Mouse (Mus musculus): ENCODE data around the gene Junb. TPM values are rescaled to one million over a fixed set of nuclear protein-coding genes. Genes with fewer than 3 reads are reported as not detected.
A peak's percentile ranks its signal among the peaks of the same experiment; 100 is the strongest.

Junb gene
- polyA plus RNA-seq, 1 experiment from 2014 or later: 7.6 TPM

DNA sequence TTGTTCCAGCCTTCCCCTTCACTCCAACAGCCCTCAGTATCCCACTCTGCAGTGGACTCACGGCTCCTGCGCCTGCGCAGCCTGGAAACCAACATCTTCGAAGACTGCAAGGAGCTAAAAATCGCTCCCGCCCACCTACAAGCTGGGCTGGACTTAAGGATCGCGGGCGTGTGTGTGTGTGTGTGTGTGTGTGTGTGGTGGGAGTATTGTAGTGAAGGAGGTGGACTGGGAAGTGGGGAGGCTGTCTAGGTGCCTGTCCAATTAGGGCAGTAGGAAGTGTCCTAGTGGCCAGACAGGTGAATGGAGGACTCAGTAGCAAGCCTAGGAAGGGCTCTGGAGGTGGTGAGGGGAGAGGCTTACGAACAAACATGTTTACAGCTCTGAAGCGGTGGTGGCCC, 33.3 kb downstream of the Junb start:
- H3K9me3 ChIP-seq: no peaks in the 10 kb centered on the region
- H3K36me3 ChIP-seq: no peaks in the 10 kb centered on the region
- H3K4me3 ChIP-seq: peak overlapping the region; percentile 63
- H3K27ac ChIP-seq (replicated peaks): peak overlapping the region; percentile 46; the same call in 1 of the 2 replicates
- H3K9ac ChIP-seq (replicated peaks): peak overlapping the region; percentile 70
- peaks cover 29% of the 10 kb centered on the region for H3K4me1 ChIP-seq
- H3K4me2 ChIP-seq (replicated peaks): peak overlapping the region; percentile 78
- 2% methylated on average over 11 of the region's 11 CpGs for WGBS
- H3K27me3 ChIP-seq: peaks cover 46% of the 10 kb centered on the region
- peak; percentile 60 for ATAC-seq (replicated peaks)

DNA sequence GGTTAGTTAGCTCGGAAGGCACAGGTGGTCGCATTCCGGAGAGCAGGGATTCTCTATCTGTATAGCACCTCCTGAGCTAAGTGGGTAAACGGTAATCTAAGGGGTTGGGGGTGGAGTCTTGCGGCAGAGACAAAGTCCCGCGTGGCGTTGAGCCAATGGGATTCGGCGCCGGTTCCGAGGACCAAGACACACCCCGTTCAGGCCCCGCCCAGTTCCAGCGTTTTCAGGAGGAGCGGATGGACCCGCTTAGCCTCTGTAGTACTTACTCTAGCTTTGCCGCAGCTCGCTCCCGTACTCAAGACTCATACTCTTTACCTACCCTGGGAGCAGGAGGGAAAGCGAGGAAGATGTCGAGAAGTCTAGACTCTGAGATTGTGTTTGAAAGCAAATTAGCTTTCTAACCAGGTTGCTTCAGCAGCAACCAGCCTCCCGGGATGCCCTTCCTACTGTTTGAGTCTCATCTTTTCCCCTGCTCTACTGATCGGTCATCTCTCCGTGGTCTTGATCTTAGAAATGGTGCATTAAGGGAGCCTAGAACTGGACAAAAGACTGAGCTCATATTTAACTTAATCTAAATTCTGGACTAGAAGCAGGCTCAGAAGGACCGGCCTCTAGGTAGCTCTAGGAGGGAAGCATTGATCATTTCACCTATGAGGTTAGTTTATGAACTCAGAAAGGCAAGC, 33.9 kb downstream of the Junb start:
- H3K4me3 ChIP-seq: peak overlapping the region; percentile 63
- H3K4me1 ChIP-seq: peaks cover 29% of the 10 kb centered on the region
- H3K27ac ChIP-seq (replicated peaks): no peak overlapping the region
- H3K9ac ChIP-seq (replicated peaks): peak overlapping the region; percentile 70; the same call in 1 of the 2 replicates
- peak overlapping the region; percentile 78 for H3K4me2 ChIP-seq (replicated peaks)
- peak; percentile 19; the same call in 1 of the 2 replicates for ATAC-seq (replicated peaks)
- H3K27me3 ChIP-seq: peaks cover 40% of the 10 kb centered on the region
- under 1% methylated on average over 26 of the region's 26 CpGs for WGBS
- no peaks in the 10 kb centered on the region for H3K36me3 ChIP-seq
- no peaks in the 10 kb centered on the region for H3K9me3 ChIP-seq

DNA sequence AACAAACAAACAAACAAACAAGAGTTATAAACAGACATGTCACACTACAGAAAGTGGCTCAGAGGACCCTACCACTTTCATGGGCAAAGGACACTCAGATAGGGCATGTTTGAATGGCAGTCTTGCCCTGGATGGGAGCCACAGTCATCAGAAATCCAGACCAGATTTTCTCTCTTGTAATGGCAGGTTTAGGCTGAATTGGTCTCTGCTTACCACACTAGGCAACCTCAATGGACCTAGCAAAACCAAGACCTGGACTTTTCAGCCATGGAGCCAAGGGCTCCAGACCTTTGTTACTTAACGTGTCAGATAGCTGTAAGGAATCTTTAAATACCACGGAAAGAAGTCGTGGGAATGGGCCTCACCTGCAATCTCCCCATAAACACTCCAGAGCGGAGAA, 34.8 kb downstream of the Junb start:
- H3K9me3 ChIP-seq: no peaks in the 10 kb centered on the region
- H3K36me3 ChIP-seq: no peaks in the 10 kb centered on the region
- no peak overlapping the region for H3K27ac ChIP-seq (replicated peaks)
- peaks cover 40% of the 10 kb centered on the region for H3K27me3 ChIP-seq
- no peak for ATAC-seq (replicated peaks)
- 0 out of 2 replicates have a peak overlapping the region, but pooled peaks have one; percentile 78 for H3K4me2 ChIP-seq (replicated peaks)
- H3K4me1 ChIP-seq: peaks cover 29% of the 10 kb centered on the region
- 15% methylated on average over 4 of the region's 4 CpGs for WGBS
- no peak overlapping the region for H3K4me3 ChIP-seq
- H3K9ac ChIP-seq (replicated peaks): no peak overlapping the region

DNA sequence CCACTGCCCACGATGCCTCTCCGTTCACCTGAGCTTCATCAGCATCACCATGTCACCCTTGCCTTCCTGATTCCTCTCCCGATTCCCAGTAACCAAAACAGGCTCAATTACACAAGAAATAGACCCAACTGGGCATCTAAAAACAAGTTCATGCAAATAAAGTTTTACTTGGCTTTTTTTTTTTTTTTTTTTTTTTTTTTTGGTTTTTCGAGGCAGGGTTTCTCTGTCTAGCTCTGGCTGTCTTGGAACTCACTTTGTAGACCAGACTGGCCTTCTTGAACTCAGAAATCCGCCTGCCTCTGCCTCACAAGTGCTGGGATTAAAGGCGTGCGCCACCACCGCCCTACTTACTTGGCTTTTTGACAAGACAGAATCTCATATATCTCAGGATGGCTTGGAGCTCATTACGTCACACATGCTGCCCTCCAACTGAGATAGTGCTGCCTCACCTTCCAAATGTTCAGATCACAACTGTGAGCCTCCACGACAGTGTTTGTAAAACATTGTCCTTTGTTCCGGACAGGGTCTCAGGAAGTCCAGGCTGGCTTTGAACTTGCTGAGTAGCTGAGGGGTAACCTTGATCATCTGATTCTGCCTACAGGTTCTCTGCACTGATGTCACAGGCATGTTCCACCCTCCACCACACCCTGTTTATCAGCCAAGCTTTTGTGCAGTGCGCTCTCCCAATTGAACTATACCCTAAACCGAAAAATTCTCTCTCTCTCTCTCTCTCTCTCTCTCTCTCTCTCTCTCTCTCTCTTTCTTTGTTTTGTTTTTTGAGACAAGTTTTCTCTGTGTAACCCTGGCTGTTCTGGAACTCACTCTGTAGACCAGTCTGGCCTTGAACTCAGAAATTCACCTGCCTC, 40.7 kb downstream of the Junb start:
- Histone ChIP-seq H3K27ac (replicated peaks) (peak overlapping the region; percentile 93), H3K4me2 (replicated peaks) (peak overlapping the region; percentile 63), H3K4me3 (peak overlapping the region; percentile 88), H3K27me3 (no peaks in the 10 kb centered on the region), H3K4me1 (peaks cover 36% of the 10 kb centered on the region), H3K36me3 (0 out of 2 replicates have a peak, but pooled peaks cover under 1% of the 10 kb centered on the region), H3K9me3 (no peaks in the 10 kb centered on the region), H3K9ac (replicated peaks) (peak overlapping the region; percentile 98; the same call in 1 of the 2 replicates)
- 66% methylated on average over 13 of the region's 13 CpGs for WGBS
- ATAC-seq (replicated peaks): no peak

DNA sequence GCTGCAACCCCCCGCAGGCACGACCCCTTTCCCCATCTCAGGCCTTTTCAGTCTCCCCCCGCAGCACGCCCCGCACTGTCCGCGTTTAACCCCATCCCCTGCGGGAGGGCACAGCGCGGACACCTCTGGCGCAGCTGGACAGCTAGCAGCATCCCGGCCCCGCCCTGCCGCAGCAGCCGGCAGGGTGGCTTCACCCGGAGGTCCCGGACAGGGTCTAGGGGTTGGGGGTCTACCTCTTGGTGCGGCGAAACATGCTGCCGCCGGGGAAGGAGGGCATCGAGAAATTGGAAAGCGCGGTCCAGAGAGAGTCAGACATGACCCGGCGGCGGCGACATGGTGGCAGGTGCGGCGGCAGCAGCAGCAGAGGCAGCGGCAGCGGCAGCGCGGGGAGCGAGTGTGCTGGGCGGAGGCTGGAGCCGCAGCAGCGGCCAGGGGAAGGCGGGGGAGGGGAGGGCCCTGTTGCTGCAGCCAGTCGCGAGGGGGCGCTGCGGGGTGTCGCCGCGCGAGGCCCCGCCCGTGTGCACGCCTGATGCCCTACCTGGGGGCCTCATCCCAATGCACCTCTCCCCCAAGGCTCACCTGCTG, 41.5 kb downstream of the Junb start, which contains the start of gene Mast1:
TSS of gene Mast1 (minus strand) at position 398 of the 585 bp plus-strand sequence.
- Histone ChIP-seq H3K4me1 (peaks cover 36% of the 10 kb centered on the region), H3K36me3 (peaks cover 8% of the 10 kb centered on the region; the same call in 1 of the 2 replicates), H3K27ac (replicated peaks) (peak within 1 kb of the TSS; percentile 93), H3K9ac (replicated peaks) (peak within 1 kb of the TSS; percentile 98), H3K27me3 (no peaks in the 10 kb centered on the region), H3K4me3 (peak within 1 kb of the TSS; percentile 88), H3K4me2 (replicated peaks) (peak within 1 kb of the TSS; percentile 63), H3K9me3 (no peaks in the 10 kb centered on the region)
- peak; percentile 60 for ATAC-seq (replicated peaks)
- WGBS: under 1% methylated on average over 47 of the region's 50 CpGs

DNA sequence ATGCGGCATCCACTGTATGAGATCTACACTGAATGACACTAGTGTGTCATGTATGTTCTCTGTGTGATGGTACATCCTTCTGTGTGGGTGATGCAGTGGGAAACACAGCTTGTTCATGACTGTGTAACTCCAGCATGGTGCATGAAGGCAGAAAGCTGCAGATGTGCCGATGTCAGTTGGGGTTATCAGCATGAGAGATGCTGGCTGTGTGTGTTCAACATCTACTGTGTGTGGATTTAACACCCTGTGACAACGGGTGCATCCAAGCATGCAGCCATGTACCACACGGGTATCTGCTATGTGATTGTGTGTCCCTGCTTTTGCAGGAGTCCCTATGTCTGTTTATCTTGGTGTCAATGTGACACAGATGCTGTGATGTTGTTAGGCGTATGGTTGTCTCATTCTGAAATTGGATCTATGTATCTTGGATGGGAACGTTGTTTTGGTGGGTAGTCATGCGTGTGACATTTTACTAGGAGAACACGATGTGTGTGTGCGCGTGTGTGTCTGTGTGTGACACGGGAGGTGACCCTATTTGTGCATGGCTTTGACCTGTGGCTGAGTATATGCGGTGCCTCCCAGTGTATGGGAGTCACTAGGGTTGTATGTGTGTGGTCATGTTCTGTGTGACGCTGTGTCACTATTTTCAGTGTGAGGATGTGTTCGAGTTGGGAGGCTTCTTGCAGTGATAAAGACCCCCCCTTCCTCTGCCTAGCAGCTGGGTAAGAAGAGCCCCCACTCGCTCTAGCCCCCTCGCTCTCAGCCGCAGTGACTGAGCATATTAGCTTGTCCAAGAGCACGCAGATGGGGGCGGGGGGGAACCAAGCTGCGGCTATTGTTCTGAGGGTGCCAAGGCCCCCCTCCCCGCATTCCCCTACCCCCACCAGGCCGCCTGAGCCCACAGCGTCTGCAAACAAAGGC, 42.2 kb downstream of the Junb start:
- peak overlapping the region; percentile 93 for H3K27ac ChIP-seq (replicated peaks)
- WGBS: 14% methylated on average over 23 of the region's 23 CpGs
- no peaks in the 10 kb centered on the region for H3K27me3 ChIP-seq
- ATAC-seq (replicated peaks): peak; percentile 46
- H3K4me1 ChIP-seq: peaks cover 36% of the 10 kb centered on the region
- H3K9me3 ChIP-seq: no peaks in the 10 kb centered on the region
- H3K36me3 ChIP-seq: peaks cover 11% of the 10 kb centered on the region
- peak overlapping the region; percentile 98 for H3K9ac ChIP-seq (replicated peaks)
- peak overlapping the region; percentile 63 for H3K4me2 ChIP-seq (replicated peaks)
- H3K4me3 ChIP-seq: peak overlapping the region; percentile 88

DNA sequence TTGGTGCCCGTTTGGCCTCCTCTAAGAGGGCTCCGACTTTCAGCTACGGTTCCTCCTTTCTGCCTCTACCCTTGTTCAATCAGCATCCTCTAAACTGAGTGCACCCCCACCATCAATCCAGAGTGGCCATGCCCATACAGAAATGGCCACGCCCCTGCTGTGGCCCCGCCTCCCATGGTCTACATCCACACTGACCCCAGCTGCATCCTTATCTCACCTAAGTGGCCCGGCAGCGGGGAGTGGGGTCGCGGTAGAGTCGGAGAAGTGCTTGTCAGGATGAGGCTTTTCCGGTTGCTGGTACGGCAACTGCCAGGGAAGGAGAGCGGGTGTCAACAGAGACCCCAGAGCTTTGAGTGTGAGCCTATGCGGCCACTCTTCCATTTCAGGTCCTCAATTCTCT, 43.0 kb downstream of the Junb start:
- H3K9ac ChIP-seq (replicated peaks): peak overlapping the region; percentile 98
- peak overlapping the region; percentile 88 for H3K4me3 ChIP-seq
- WGBS: 11% methylated on average over 14 of the region's 14 CpGs
- peaks cover 15% of the 10 kb centered on the region for H3K36me3 ChIP-seq
- H3K9me3 ChIP-seq: no peaks in the 10 kb centered on the region
- H3K27me3 ChIP-seq: peaks cover 4% of the 10 kb centered on the region; the same call in 1 of the 2 replicates
- H3K4me2 ChIP-seq (replicated peaks): peak overlapping the region; percentile 63
- peak; percentile 2; the same call in 1 of the 2 replicates for ATAC-seq (replicated peaks)
- peaks cover 36% of the 10 kb centered on the region for H3K4me1 ChIP-seq
- peak overlapping the region; percentile 93; the same call in 1 of the 2 replicates for H3K27ac ChIP-seq (replicated peaks)

DNA sequence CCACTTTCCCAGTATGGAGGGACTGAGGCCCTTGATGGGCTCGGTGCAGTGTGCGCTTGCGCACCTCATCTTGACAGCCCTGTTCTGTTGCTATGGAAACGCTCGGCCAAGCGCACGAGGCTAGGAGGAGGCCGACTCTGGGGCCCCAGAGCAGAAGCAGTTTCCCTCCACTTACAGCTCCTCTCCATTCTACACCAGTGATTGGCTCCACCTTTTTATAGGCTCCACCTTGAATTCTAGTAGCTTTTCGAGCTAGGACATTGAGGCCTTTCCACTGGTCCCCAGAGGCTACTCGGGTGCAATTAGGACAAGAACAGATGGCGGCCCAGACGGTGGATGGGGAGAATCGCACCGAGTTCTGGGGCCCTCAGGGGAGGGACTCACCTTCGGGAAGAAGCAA, 43.7 kb downstream of the Junb start:
- 1% methylated on average over 15 of the region's 15 CpGs for WGBS
- H3K27me3 ChIP-seq: peaks cover 7% of the 10 kb centered on the region; the same call in 1 of the 2 replicates
- H3K27ac ChIP-seq (replicated peaks): peak overlapping the region; percentile 93
- H3K9me3 ChIP-seq: no peaks in the 10 kb centered on the region
- H3K4me1 ChIP-seq: peaks cover 36% of the 10 kb centered on the region
- H3K9ac ChIP-seq (replicated peaks): peak overlapping the region; percentile 98
- peak; percentile 66 for ATAC-seq (replicated peaks)
- peak overlapping the region; percentile 63 for H3K4me2 ChIP-seq (replicated peaks)
- peaks cover 21% of the 10 kb centered on the region for H3K36me3 ChIP-seq
- peak overlapping the region; percentile 88 for H3K4me3 ChIP-seq

DNA sequence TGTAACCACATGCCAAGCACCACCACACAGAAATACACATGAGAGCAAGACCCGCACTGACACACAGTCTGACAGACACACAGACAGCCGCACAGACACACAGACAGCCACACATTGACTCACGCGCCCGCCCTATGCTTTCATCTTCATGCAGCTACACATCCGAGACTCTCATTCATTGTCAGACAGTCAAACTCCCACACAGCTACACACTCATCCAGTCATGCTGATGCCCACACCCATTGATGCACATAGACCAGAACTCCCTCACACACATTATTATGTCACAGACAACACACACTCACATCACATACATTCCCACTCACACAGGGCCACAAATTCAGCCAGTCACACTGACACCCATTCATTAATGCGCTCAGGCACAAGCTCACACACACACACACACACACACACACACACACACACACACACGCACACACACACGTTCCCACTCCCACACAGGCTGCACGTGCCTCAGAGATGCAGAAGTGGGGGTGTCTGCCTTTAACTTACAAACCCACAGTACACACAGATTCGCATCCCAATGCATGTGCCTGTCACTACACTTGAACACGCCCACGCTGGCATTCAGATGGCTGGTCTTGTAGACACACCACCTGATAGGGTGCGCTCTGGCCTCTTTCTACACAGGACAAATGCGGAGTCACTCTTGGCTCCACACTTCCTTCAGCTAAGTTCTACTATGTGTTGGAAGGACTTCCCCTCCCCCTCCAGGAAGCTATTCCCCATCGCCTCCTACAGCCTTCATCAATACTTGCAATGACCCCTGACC, 44.6 kb downstream of the Junb start:
- Histone ChIP-seq H3K27ac (replicated peaks) (no peak overlapping the region), H3K27me3 (peaks cover 7% of the 10 kb centered on the region; the same call in 1 of the 2 replicates), H3K9ac (replicated peaks) (0 out of 2 replicates have a peak overlapping the region, but pooled peaks have one; percentile 98), H3K4me1 (peaks cover 43% of the 10 kb centered on the region), H3K4me3 (peak overlapping the region; percentile 88), H3K9me3 (no peaks in the 10 kb centered on the region), H3K36me3 (peaks cover 21% of the 10 kb centered on the region), H3K4me2 (replicated peaks) (peak overlapping the region; percentile 63)
- 84% methylated on average over 16 of the region's 16 CpGs for WGBS
- ATAC-seq (replicated peaks): no peak

DNA sequence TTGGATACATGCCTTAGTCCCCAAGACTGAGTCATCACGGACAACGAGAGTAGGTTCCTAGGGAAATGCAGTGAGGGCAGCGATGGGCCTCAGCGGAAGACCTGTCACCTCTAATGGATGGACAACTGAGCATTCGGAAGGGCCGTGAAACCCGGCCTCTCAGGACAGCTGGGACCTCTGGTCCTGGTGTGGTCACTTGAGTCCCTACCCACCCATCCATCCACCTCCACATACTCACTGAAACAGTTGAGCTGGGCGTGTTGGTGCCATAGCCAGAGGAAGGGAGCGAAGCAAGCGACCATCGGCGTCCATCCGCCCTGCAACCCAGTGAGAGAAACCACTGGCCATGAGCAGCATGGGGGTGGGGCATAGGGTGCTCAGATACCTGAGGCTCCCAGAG, 47.9 kb downstream of the Junb start:
- Histone ChIP-seq H3K9ac (replicated peaks) (no peak overlapping the region), H3K27ac (replicated peaks) (no peak overlapping the region), H3K36me3 (peaks cover 38% of the 10 kb centered on the region), H3K4me1 (peaks cover 30% of the 10 kb centered on the region), H3K27me3 (peaks cover 7% of the 10 kb centered on the region; the same call in 1 of the 2 replicates), H3K4me3 (no peak overlapping the region), H3K9me3 (no peaks in the 10 kb centered on the region), H3K4me2 (replicated peaks) (no peak overlapping the region)
- 92% methylated on average over 13 of the region's 13 CpGs for WGBS
- no peak for ATAC-seq (replicated peaks)
